Mouse (Mus musculus) cerebellum, adult 9-11 months (tissue): Measurements from ENCODE around the gene Zfhx2.

ENCODE experiments used
- DNase-seq: peaks from one replicate; pipeline ENCODE4 v3.0.0; 2022

The Zfhx2 gene

DNA sequence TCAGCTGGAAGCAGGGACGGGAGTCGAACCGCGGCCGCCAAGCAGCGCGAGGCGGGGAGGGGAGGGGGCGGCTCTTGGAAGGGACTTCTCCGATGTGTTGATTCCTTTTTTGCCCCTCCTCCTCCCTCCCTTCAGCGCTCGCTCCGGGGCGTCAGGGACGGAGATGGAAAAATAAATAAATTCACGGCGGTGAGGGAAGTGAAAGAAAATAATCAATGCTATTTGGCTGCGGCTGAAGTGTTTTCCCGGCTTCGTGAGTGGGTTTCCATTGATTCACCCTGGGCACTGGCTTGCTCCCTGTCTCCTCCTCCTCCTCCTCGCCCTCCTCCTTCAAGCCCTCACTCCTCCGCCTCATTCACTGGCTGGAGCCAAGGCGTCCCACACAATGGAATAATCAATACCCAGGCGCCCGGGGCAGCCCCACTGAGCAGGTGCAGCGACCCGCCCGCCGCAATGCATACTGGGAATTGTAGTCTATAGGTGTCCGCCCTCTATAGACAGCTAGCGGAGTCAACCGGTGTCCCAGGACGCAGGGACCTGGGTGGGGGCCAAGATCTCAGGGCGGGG lies at the start of gene Zfhx2:
Gene Zfhx2 (minus strand): TSS at position 314 of the 567 bp plus-strand sequence.
- DNase-seq, result peak; percentile 97

- no peak for DNase-seq
These were observed 47.2 kb upstream of the Zfhx2 start for GRCm38 (mm10) chr14:55139313-55139712.

GRCm38 (mm10) chr14:55135676-55136075 lies 43.6 kb upstream of the Zfhx2 start:
- DNase-seq, result no peak

- no peak for DNase-seq
These were observed 34.4 kb upstream of the Zfhx2 start for GRCm38 (mm10) chr14:55126521-55126920.

- no peak for DNase-seq
These were observed 33.6 kb upstream of the Zfhx2 start for GRCm38 (mm10) chr14:55125711-55126110.

DNA sequence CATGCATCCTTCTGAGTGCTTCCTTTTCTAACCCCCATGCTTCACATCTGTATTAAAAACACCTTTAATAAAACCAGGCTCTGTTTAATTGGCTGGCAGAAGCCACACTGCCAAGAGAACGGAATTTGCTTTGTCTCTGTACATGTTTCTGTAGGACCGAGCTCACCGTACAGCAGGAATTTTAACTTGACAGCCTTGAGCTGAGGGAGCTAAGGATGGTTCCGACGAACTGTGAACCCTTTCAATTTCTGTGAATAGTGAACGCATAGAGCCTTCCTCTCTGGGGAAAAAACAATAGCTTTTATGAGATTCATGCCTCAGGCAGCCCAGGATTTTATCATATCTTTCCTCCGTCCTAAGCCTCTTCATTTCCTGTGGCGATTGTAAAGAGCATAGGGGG lies 30.2 kb upstream of the Zfhx2 start:
- no peak for DNase-seq

GRCm38 (mm10) chr14:55121947-55122346 lies 29.8 kb upstream of the Zfhx2 start:
- peak; percentile 94 for DNase-seq

GRCm38 (mm10) chr14:55119421-55120134 lies 27.5 kb upstream of the Zfhx2 start:
- DNase-seq, result peak; percentile 44

GRCm38 (mm10) chr14:55118852-55119251 lies 26.7 kb upstream of the Zfhx2 start:
- DNase-seq, result peak; percentile 93

DNA sequence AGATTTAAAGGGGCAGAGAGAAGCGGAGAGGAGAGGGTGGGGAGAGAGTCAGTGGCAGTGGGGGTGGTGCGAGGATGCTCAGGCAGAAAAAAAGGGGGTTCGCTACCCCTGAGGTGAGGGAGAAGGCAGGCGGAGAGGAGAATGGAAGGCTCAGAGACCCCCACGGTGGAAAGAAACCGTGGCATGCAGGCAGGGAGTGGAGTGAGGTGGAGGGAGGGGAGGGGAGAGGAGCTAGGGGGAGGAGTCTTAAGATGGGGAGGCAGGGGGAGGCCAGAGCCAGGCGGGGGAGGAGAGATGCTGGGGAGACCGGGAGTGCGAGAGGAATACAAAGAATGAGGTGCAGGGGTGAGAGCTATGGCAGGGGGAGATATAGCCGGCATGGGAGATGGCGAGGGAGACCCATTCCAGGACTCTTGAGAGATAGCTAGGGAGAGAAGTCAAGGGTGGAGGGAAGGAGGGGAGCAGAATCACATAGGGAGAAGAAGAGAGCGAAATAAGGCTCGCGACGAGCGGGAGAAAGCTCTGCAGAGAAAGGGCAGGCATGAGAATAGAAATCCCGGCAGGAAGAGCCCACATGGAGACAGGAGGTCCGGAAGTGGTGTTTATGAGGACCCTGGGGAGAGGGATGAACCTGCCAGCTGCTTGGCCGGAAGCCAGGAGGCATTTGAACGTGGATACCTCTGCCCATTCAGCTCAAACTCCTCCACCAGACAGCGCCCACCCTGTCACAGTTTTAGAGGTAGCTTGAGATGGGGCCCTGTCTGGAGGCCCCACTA lies 24.5 kb upstream of the Zfhx2 start, which contains the start of gene Jph4:
Gene Jph4 (minus strand): TSS at position 511 of the 776 bp plus-strand sequence.
- peak; percentile 91 for DNase-seq

- peak; percentile 82 for DNase-seq
These were observed 23.7 kb upstream of the Zfhx2 start for GRCm38 (mm10) chr14:55115846-55116245.

GRCm38 (mm10) chr14:55114759-55115701 lies 22.9 kb upstream of the Zfhx2 start:
- peak; percentile 88 for DNase-seq

- DNase-seq, result peak; percentile 86
These were observed 22.0 kb upstream of the Zfhx2 start for GRCm38 (mm10) chr14:55113975-55114645.

DNA sequence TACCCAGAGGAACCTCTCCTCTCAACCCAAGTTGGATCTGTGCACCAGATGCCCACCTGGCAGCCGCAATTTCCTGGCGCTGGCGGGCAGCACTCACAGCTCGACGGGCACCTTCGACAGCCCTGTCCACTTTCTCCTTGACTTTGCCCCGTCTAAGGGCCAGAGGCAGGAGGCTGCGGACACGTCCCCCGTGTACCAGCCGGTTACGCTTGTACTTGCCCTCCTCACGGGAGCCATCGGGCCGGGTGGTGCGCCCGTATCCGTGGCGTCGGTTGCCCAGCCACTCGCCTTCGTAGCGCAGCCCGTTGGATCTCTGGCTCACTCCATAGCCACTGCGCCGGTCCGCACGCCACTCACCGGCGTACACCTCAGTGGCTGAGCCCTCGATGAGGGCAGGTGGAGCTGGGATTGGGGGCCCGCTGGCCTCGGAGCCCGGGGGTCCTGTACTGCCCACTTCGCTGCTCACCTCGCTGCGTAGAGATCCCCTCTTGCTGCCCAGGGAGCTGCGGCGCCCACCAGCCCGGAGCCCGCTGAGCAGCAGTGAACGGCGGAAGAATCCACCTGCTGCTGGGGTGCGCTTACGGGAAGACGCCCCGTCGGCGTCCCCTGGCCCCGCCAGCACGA lies 21.3 kb upstream of the Zfhx2 start:
- DNase-seq, result peak; percentile 73

- peak; percentile 75 for DNase-seq
These were observed 19.6 kb upstream of the Zfhx2 start for GRCm38 (mm10) chr14:55111720-55112119.

DNA sequence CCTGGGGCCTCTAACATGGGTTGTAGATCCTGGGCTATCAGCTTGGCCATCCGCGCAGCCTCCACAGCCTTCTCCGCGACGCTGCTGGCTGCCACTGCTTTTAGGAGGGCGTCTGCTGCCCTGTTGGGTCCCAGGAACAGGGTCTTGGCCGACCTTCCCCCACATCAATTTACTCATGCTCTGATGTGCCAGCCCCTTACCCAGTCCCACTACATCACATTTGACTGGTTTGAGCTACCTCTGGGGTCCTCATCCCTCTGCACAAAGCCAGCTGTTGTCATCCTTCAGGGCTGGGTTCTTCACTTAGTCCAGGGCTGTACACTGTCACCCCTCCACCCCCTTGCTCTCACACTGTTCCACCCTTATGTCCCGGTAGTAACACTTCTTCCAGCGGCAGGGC lies 18.0 kb upstream of the Zfhx2 start:
- peak; percentile 59 for DNase-seq

- peak; percentile 76 for DNase-seq
These were observed 17.1 kb upstream of the Zfhx2 start for GRCm38 (mm10) chr14:55109048-55109873.

GRCm38 (mm10) chr14:55108202-55108870 lies 16.2 kb upstream of the Zfhx2 start:
- peak; percentile 87 for DNase-seq

GRCm38 (mm10) chr14:55106990-55107389 lies 14.9 kb upstream of the Zfhx2 start:
- peak; percentile 64 for DNase-seq
